Mouse (Mus musculus) cerebellum, adult 2 months (tissue): ENCODE data around the gene Shb.

ENCODE experiments used
- CTCF ChIP-seq: fragments of 200-500 bp; IDR thresholded peaks from 2 replicates; pipeline ENCODE4 v1.5.1; 2011; ENCODE audit warnings: low read depth, mild to moderate bottlenecking, control low read depth, low read length, moderate library complexity, borderline replicate concordance; ENCODE audit not compliant: insufficient read depth
- POLR2A ChIP-seq: fragments of 200-500 bp; IDR thresholded peaks from 2 replicates; pipeline ENCODE4 v1.6.1; 2011; ENCODE audit warnings: low read length, control low read depth, borderline replicate concordance; ENCODE audit not compliant: insufficient read depth

GRCm38 (mm10) chr4:45405315-45405714 is 127.0 kb downstream of the Shb start:
- TF ChIP-seq POLR2A (no peak), CTCF (no peak)
